Mouse (Mus musculus): ENCODE measurements around the gene Tmf1. TPM values are rescaled to one million over a fixed set of nuclear protein-coding genes. Genes with fewer than 3 reads are reported as not detected.

Gene Tmf1
- polyA plus RNA-seq, 1 experiment from 2014 or later: 34.2 TPM

GRCm38 (mm10) chr6:97209201-97209600 lies 30.3 kb upstream of the Tmf1 start:
- Histone ChIP-seq H3K4me1 (ENCODE audit: control insufficient read depth, insufficient read depth, low read length) (no peaks in the 10 kb centered on the region), H3K4me2 (ENCODE audit: low read depth, low read length) (no peak overlapping the region), H3K27ac (replicated peaks; ENCODE audit: low read depth, low read length) (no peak overlapping the region), H3K27me3 (ENCODE audit: control insufficient read depth, insufficient read depth, low read length) (no peaks in the 10 kb centered on the region), H3K36me3 (replicated peaks; ENCODE audit: control insufficient read depth, insufficient read depth, low read depth, low read length) (no peaks in the 10 kb centered on the region), H3K9ac (replicated peaks; ENCODE audit: low read length) (no peak overlapping the region), H3K4me3 (ENCODE audit: low read depth, low read length) (no peak overlapping the region), H3K9me3 (replicated peaks; ENCODE audit: control insufficient read depth, low read length) (no peaks in the 10 kb centered on the region)
- 47% methylated on average over 3 of the region's 3 CpGs for WGBS
- DNase-seq (ENCODE audit: low spot score) (no peak), ATAC-seq (replicated peaks; ENCODE audit: insufficient number of reproducible peaks, low FRiP score, low TSS enrichment, low read depth) (no peak)

GRCm38 (mm10) chr6:97208406-97208805 lies 29.5 kb upstream of the Tmf1 start:
- no peak overlapping the region for H3K9ac ChIP-seq (replicated peaks; ENCODE audit: low read length)
- 22% methylated on average over 3 of the region's 3 CpGs for WGBS
- DNase-seq (ENCODE audit: low spot score): no peak
- no peak overlapping the region for H3K27ac ChIP-seq (replicated peaks; ENCODE audit: low read depth, low read length)
- H3K27me3 ChIP-seq (ENCODE audit: control insufficient read depth, insufficient read depth, low read length): no peaks in the 10 kb centered on the region
- H3K4me2 ChIP-seq (ENCODE audit: low read depth, low read length): no peak overlapping the region
- H3K9me3 ChIP-seq (replicated peaks; ENCODE audit: control insufficient read depth, low read length): no peaks in the 10 kb centered on the region
- no peaks in the 10 kb centered on the region for H3K4me1 ChIP-seq (ENCODE audit: control insufficient read depth, insufficient read depth, low read length)
- H3K4me3 ChIP-seq (ENCODE audit: low read depth, low read length): no peak overlapping the region
- no peaks in the 10 kb centered on the region for H3K36me3 ChIP-seq (replicated peaks; ENCODE audit: control insufficient read depth, insufficient read depth, low read depth, low read length)
- no peak for ATAC-seq (replicated peaks; ENCODE audit: insufficient number of reproducible peaks, low FRiP score, low TSS enrichment, low read depth)

- DNase-seq (ENCODE audit: low spot score) (no peak), ATAC-seq (replicated peaks; ENCODE audit: insufficient number of reproducible peaks, low FRiP score, low TSS enrichment, low read depth) (no peak)
- H3K36me3 ChIP-seq (replicated peaks; ENCODE audit: control insufficient read depth, insufficient read depth, low read depth, low read length): no peaks in the 10 kb centered on the region
- no peak overlapping the region for H3K9ac ChIP-seq (replicated peaks; ENCODE audit: low read length)
- H3K4me3 ChIP-seq (ENCODE audit: low read depth, low read length): no peak overlapping the region
- WGBS: 84% methylated on average over 4 of the region's 4 CpGs
- no peak overlapping the region for H3K27ac ChIP-seq (replicated peaks; ENCODE audit: low read depth, low read length)
- H3K4me2 ChIP-seq (ENCODE audit: low read depth, low read length): no peak overlapping the region
- no peaks in the 10 kb centered on the region for H3K9me3 ChIP-seq (replicated peaks; ENCODE audit: control insufficient read depth, low read length)
- no peaks in the 10 kb centered on the region for H3K4me1 ChIP-seq (ENCODE audit: control insufficient read depth, insufficient read depth, low read length)
- H3K27me3 ChIP-seq (ENCODE audit: control insufficient read depth, insufficient read depth, low read length): no peaks in the 10 kb centered on the region
Observed at GRCm38 (mm10) chr6:97207085-97207484, 28.2 kb upstream of the Tmf1 start.

- Histone ChIP-seq H3K27me3 (ENCODE audit: control insufficient read depth, insufficient read depth, low read length) (no peaks in the 10 kb centered on the region), H3K4me3 (ENCODE audit: low read depth, low read length) (peak within 1 kb of the TSS; percentile 94), H3K4me2 (ENCODE audit: low read depth, low read length) (peak within 1 kb of the TSS; percentile 47), H3K4me1 (ENCODE audit: control insufficient read depth, insufficient read depth, low read length) (no peaks in the 10 kb centered on the region), H3K9ac (replicated peaks; ENCODE audit: low read length) (peak within 1 kb of the TSS; percentile 97), H3K9me3 (replicated peaks; ENCODE audit: control insufficient read depth, low read length) (no peaks in the 10 kb centered on the region), H3K36me3 (replicated peaks; ENCODE audit: control insufficient read depth, insufficient read depth, low read depth, low read length) (no peaks in the 10 kb centered on the region), H3K27ac (replicated peaks; ENCODE audit: low read depth, low read length) (peak within 1 kb of the TSS; percentile 78)
- peak; percentile 100 for DNase-seq (ENCODE audit: low spot score)
- peak; percentile 96 for ATAC-seq (replicated peaks; ENCODE audit: insufficient number of reproducible peaks, low FRiP score, low TSS enrichment, low read depth)
- under 1% methylated on average over 35 of the region's 38 CpGs for WGBS
Observed at GRCm38 (mm10) chr6:97205439-97205885, 26.5 kb upstream of the Tmf1 start, which contains the start of gene Uba3. TSS of gene Uba3 (minus strand) at chr6:97205647.

GRCm38 (mm10) chr6:97204952-97205351 lies 26.0 kb upstream of the Tmf1 start:
- DNase-seq (ENCODE audit: low spot score): peak; percentile 18
- ATAC-seq (replicated peaks; ENCODE audit: insufficient number of reproducible peaks, low FRiP score, low TSS enrichment, low read depth): peak; percentile 39

GRCm38 (mm10) chr6:97204252-97204869 lies 25.4 kb upstream of the Tmf1 start:
- no peaks in the 10 kb centered on the region for H3K36me3 ChIP-seq (replicated peaks; ENCODE audit: control insufficient read depth, insufficient read depth, low read depth, low read length)
- 18% methylated on average over 9 of the region's 9 CpGs for WGBS
- DNase-seq (ENCODE audit: low spot score): no peak

More at GRCm38 (mm10) chr6:97204952-97205351, 26.0 kb upstream of the Tmf1 start:
- Histone ChIP-seq H3K9ac (replicated peaks; ENCODE audit: low read length) (peak overlapping the region; percentile 97), H3K4me2 (ENCODE audit: low read depth, low read length) (peak overlapping the region; percentile 47), H3K4me3 (ENCODE audit: low read depth, low read length) (peak overlapping the region; percentile 94), H3K9me3 (replicated peaks; ENCODE audit: control insufficient read depth, low read length) (no peaks in the 10 kb centered on the region), H3K27me3 (ENCODE audit: control insufficient read depth, insufficient read depth, low read length) (no peaks in the 10 kb centered on the region), H3K27ac (replicated peaks; ENCODE audit: low read depth, low read length) (peak overlapping the region; percentile 78), H3K4me1 (ENCODE audit: control insufficient read depth, insufficient read depth, low read length) (no peaks in the 10 kb centered on the region), H3K36me3 (replicated peaks; ENCODE audit: control insufficient read depth, insufficient read depth, low read depth, low read length) (no peaks in the 10 kb centered on the region)
- WGBS: under 1% methylated on average over 15 of the region's 16 CpGs

GRCm38 (mm10) chr6:97202477-97202876 lies 23.6 kb upstream of the Tmf1 start:
- 95% methylated on average over 3 of the region's 3 CpGs for WGBS
- DNase-seq (ENCODE audit: low spot score): no peak
- no peak overlapping the region for H3K9ac ChIP-seq (replicated peaks; ENCODE audit: low read length)
- no peaks in the 10 kb centered on the region for H3K27me3 ChIP-seq (ENCODE audit: control insufficient read depth, insufficient read depth, low read length)
- no peaks in the 10 kb centered on the region for H3K9me3 ChIP-seq (replicated peaks; ENCODE audit: control insufficient read depth, low read length)
- H3K36me3 ChIP-seq (replicated peaks; ENCODE audit: control insufficient read depth, insufficient read depth, low read depth, low read length): no peaks in the 10 kb centered on the region
- H3K27ac ChIP-seq (replicated peaks; ENCODE audit: low read depth, low read length): no peak overlapping the region
- no peak overlapping the region for H3K4me3 ChIP-seq (ENCODE audit: low read depth, low read length)
- no peaks in the 10 kb centered on the region for H3K4me1 ChIP-seq (ENCODE audit: control insufficient read depth, insufficient read depth, low read length)
- ATAC-seq (replicated peaks; ENCODE audit: insufficient number of reproducible peaks, low FRiP score, low TSS enrichment, low read depth): no peak
- no peak overlapping the region for H3K4me2 ChIP-seq (ENCODE audit: low read depth, low read length)

More at GRCm38 (mm10) chr6:97204252-97204869, 25.4 kb upstream of the Tmf1 start:
- no peak for ATAC-seq (replicated peaks; ENCODE audit: insufficient number of reproducible peaks, low FRiP score, low TSS enrichment, low read depth)
- H3K4me1 ChIP-seq (ENCODE audit: control insufficient read depth, insufficient read depth, low read length): no peaks in the 10 kb centered on the region
- peak overlapping the region; percentile 97 for H3K9ac ChIP-seq (replicated peaks; ENCODE audit: low read length)
- H3K9me3 ChIP-seq (replicated peaks; ENCODE audit: control insufficient read depth, low read length): no peaks in the 10 kb centered on the region
- peak overlapping the region; percentile 94 for H3K4me3 ChIP-seq (ENCODE audit: low read depth, low read length)
- H3K4me2 ChIP-seq (ENCODE audit: low read depth, low read length): peak overlapping the region; percentile 47
- no peaks in the 10 kb centered on the region for H3K27me3 ChIP-seq (ENCODE audit: control insufficient read depth, insufficient read depth, low read length)
- H3K27ac ChIP-seq (replicated peaks; ENCODE audit: low read depth, low read length): no peak overlapping the region

GRCm38 (mm10) chr6:97200437-97200836 lies 21.5 kb upstream of the Tmf1 start:
- Histone ChIP-seq H3K4me1 (ENCODE audit: control insufficient read depth, insufficient read depth, low read length) (no peaks in the 10 kb centered on the region), H3K4me3 (ENCODE audit: low read depth, low read length) (no peak overlapping the region), H3K4me2 (ENCODE audit: low read depth, low read length) (no peak overlapping the region), H3K27ac (replicated peaks; ENCODE audit: low read depth, low read length) (no peak overlapping the region), H3K9ac (replicated peaks; ENCODE audit: low read length) (no peak overlapping the region), H3K36me3 (replicated peaks; ENCODE audit: control insufficient read depth, insufficient read depth, low read depth, low read length) (peaks cover 5% of the 10 kb centered on the region), H3K27me3 (ENCODE audit: control insufficient read depth, insufficient read depth, low read length) (no peaks in the 10 kb centered on the region), H3K9me3 (replicated peaks; ENCODE audit: control insufficient read depth, low read length) (no peaks in the 10 kb centered on the region)
- WGBS: 61% methylated on average over 3 of the region's 3 CpGs
- ATAC-seq (replicated peaks; ENCODE audit: insufficient number of reproducible peaks, low FRiP score, low TSS enrichment, low read depth) (no peak), DNase-seq (ENCODE audit: low spot score) (no peak)
